Mouse (Mus musculus) hindbrain, postnatal 0 days (tissue): Measurements from ENCODE around the gene Tmem126b. TPM values are rescaled to one million over a fixed set of nuclear protein-coding genes. Genes with fewer than 3 reads are reported as not detected.
A peak's percentile ranks its signal among the peaks of the same experiment; 100 is the strongest.

ENCODE experiments used
- ATAC-seq: fragments of 200-750 bp; cut with Nextera tagmentation; 2 replicates; pipeline ENCODE4 v1.8.0; 2017; ENCODE audit warnings: mild to moderate bottlenecking, moderate TSS enrichment, moderate library complexity
- DNase-seq: peaks from one replicate; pipeline ENCODE4 v3.0.0-alpha.2; 2015; ENCODE audit warnings: low spot score
- H3K27ac ChIP-seq: fragments of 300-500 bp; sonication (generic); 2 replicates; pipeline ENCODE4 v1.5.1; 2014; ENCODE audit warnings: mild to moderate bottlenecking
- H3K27me3 ChIP-seq: fragments of 300-500 bp; sonication (generic); 2 replicates; pipeline ENCODE4 v1.6.1; 2014; ENCODE audit warnings: low read length, mixed read lengths; ENCODE audit not compliant: insufficient read depth
- H3K36me3 ChIP-seq: fragments of 300-500 bp; sonication (generic); 2 replicates; pipeline ENCODE4 v1.6.1; 2014; ENCODE audit warnings: low read length, mixed read lengths; ENCODE audit not compliant: insufficient read depth
- H3K4me1 ChIP-seq: fragments of 300-500 bp; sonication (generic); 2 replicates; pipeline ENCODE4 v1.6.1; 2014; ENCODE audit warnings: antibody characterized with exemption, low read length, mixed read lengths; ENCODE audit not compliant: insufficient read depth
- H3K4me2 ChIP-seq: fragments of 300-500 bp; sonication (generic); 2 replicates; pipeline ENCODE4 v1.6.1; 2014; ENCODE audit warnings: low read depth, mild to moderate bottlenecking, low read length, moderate library complexity, mixed read lengths
- H3K4me3 ChIP-seq: fragments of 300-500 bp; sonication (generic); 2 replicates; pipeline ENCODE4 v1.5.1; 2014; ENCODE audit warnings: low read length
- H3K9ac ChIP-seq: fragments of 300-500 bp; sonication (generic); replicated peaks from 2 replicates; pipeline ENCODE4 v1.6.1; 2014; ENCODE audit warnings: mild to moderate bottlenecking, low read length, moderate library complexity, mixed read lengths
- H3K9me3 ChIP-seq: fragments of 300-500 bp; sonication (generic); 2 replicates; pipeline ENCODE4 v1.6.1; 2016; ENCODE audit warnings: low read length, mixed read lengths
- CTCF ChIP-seq: IDR thresholded peaks from 2 replicates; pipeline ENCODE4 v1.5.1; 2016; ENCODE audit warnings: antibody characterized with exemption, control low read depth, low read depth
- WGBS: fragments of 180-500 bp; shearing (Covaris S2); extraction: QIAGEN DNeasy Blood & Tissue Kit; methylation state at CpG from one replicate; pipeline ENCODE4 v1.1.7; 2014; 5-methylcytosine and 5-hydroxymethylcytosine counted together
- polyA plus RNA-seq: library from polyadenylated mRNA; unstranded; fragments of >200 nt; fragmentation: Nextera tagmentation; extraction: Ambion mirVana; gene quantifications from 2 replicates; pipeline ENCODE4 v1.2.1, GENCODE M21; 2015
- total RNA-seq: library from RNA; depleted of rRNA; stranded (reverse); fragments of >200 nt; gene quantifications from 2 replicates; pipeline ENCODE4 v1.2.3, GENCODE M21; 2014

Tmem126b gene
- total and polyA plus RNA-seq, 2 experiments from 2014 or later, result 15.1 to 24.5 TPM

GRCm38 (mm10) chr7:90443101-90444091, 32.4 kb downstream of the Tmem126b start:
- under 1% methylated on average over 102 of the region's 123 CpGs for WGBS
- peak overlapping the region; percentile 80 for H3K4me2 ChIP-seq
- H3K9ac ChIP-seq, result peak overlapping the region; percentile 98
- H3K27me3 ChIP-seq, result no peaks in the 10 kb centered on the region
- H3K9me3 ChIP-seq, result no peaks in the 10 kb centered on the region
- TF ChIP-seq CTCF, result peak; percentile 50; the same call in 1 of the 2 replicates
- no peaks in the 10 kb centered on the region for H3K4me1 ChIP-seq
- H3K4me3 ChIP-seq, result peak overlapping the region; percentile 90
- DNase-seq, result peak; percentile 81
- peak overlapping the region; percentile 99 for H3K27ac ChIP-seq
- no peaks in the 10 kb centered on the region; the same call in 1 of the 2 replicates for H3K36me3 ChIP-seq
- peak; percentile 78 for ATAC-seq

- Histone ChIP-seq H3K27me3 (no peaks in the 10 kb centered on the region), H3K4me1 (no peaks in the 10 kb centered on the region), H3K27ac (peak within 1 kb of the TSS; percentile 99), H3K9me3 (no peaks in the 10 kb centered on the region), H3K36me3 (no peaks in the 10 kb centered on the region; the same call in 1 of the 2 replicates), H3K9ac (peak within 1 kb of the TSS; percentile 98), H3K4me3 (peak within 1 kb of the TSS; percentile 90), H3K4me2 (peak within 1 kb of the TSS; percentile 80)
- ATAC-seq, result peak; percentile 97
- 1% methylated on average over 47 of the region's 54 CpGs for WGBS
- TF ChIP-seq CTCF, result no peak
- DNase-seq, result peak; percentile 99
These were observed 33.2 kb downstream of the Tmem126b start, which contains the start of gene Crebzf for GRCm38 (mm10) chr7:90442518-90443080. Gene Crebzf (plus strand): TSS chr7:90442729.

- WGBS, result 4% methylated on average over 4 of the region's 4 CpGs
- Histone ChIP-seq H3K27me3 (no peaks in the 10 kb centered on the region), H3K9ac (peak overlapping the region; percentile 98), H3K36me3 (no peaks in the 10 kb centered on the region), H3K4me2 (peak overlapping the region; percentile 80), H3K4me1 (no peaks in the 10 kb centered on the region), H3K9me3 (no peaks in the 10 kb centered on the region), H3K27ac (peak overlapping the region; percentile 99), H3K4me3 (peak overlapping the region; percentile 90)
- DNase-seq, result peak; percentile 27
- 0 out of 2 replicates have a peak, but pooled peaks have one; percentile 10 for ATAC-seq
- no peak for TF ChIP-seq CTCF
These were observed 33.7 kb downstream of the Tmem126b start for GRCm38 (mm10) chr7:90442070-90442469.

GRCm38 (mm10) chr7:90440044-90440443, 35.8 kb downstream of the Tmem126b start:
- Histone ChIP-seq H3K9ac (no peak overlapping the region), H3K4me2 (no peak overlapping the region), H3K27me3 (no peaks in the 10 kb centered on the region), H3K27ac (no peak overlapping the region), H3K9me3 (no peaks in the 10 kb centered on the region), H3K4me1 (no peaks in the 10 kb centered on the region), H3K36me3 (no peaks in the 10 kb centered on the region), H3K4me3 (no peak overlapping the region)
- ATAC-seq, result no peak
- TF ChIP-seq CTCF, result no peak
- DNase-seq, result no peak
- 91% methylated on average over 4 of the region's 4 CpGs for WGBS

GRCm38 (mm10) chr7:90432221-90432620, 43.6 kb downstream of the Tmem126b start:
- no peak for ATAC-seq
- Histone ChIP-seq H3K4me1 (no peaks in the 10 kb centered on the region), H3K9me3 (no peaks in the 10 kb centered on the region), H3K9ac (no peak overlapping the region), H3K4me2 (no peak overlapping the region), H3K27ac (no peak overlapping the region), H3K4me3 (no peak overlapping the region), H3K36me3 (no peaks in the 10 kb centered on the region), H3K27me3 (no peaks in the 10 kb centered on the region)
- DNase-seq, result no peak
- TF ChIP-seq CTCF, result no peak

GRCm38 (mm10) chr7:90427006-90427405, 48.8 kb downstream of the Tmem126b start:
- no peak for TF ChIP-seq CTCF
- H3K4me2 ChIP-seq, result peak overlapping the region; percentile 74
- peak overlapping the region; percentile 7; the same call in 1 of the 2 replicates for H3K27ac ChIP-seq
- no peaks in the 10 kb centered on the region for H3K36me3 ChIP-seq
- 56% methylated on average over 9 of the region's 9 CpGs for WGBS
- H3K4me3 ChIP-seq, result peak overlapping the region; percentile 41
- no peak for ATAC-seq
- no peak for DNase-seq
- H3K4me1 ChIP-seq, result peaks cover 5% of the 10 kb centered on the region; the same call in 1 of the 2 replicates
- H3K9ac ChIP-seq, result peak overlapping the region; percentile 36; the same call in 1 of the 2 replicates
- H3K9me3 ChIP-seq, result no peaks in the 10 kb centered on the region
- no peaks in the 10 kb centered on the region for H3K27me3 ChIP-seq
